Mouse (Mus musculus) erythroblast, embryonic 14.5 days (primary cell): ENCODE data around the gene St6galnac3.

Experiments
- GATA1 ChIP-seq: IDR thresholded peaks from 2 replicates; pipeline ENCODE4 v1.6.1; 2012; ENCODE audit warnings: low read length, inconsistent platforms, mixed read lengths
- TAL1 ChIP-seq: IDR thresholded peaks from 3 replicates; pipeline ENCODE4 v1.6.1; 2012; ENCODE audit warnings: low read length, inconsistent platforms, mixed read lengths

GRCm38 (mm10) chr3:153365057-153365755 is 359.8 kb downstream of the St6galnac3 start:
- no peak for TF ChIP-seq TAL1
- no peak for TF ChIP-seq GATA1
